Mouse (Mus musculus) ES-Bruce4 (cell line): ENCODE results near the gene Bcl7a.

Experiments used
- CTCF ChIP-seq: IDR thresholded peaks from one replicate; pipeline ENCODE4 v1.8.1; 2011; ENCODE audit warnings: low read depth, low read length
- EP300 ChIP-seq: IDR thresholded peaks from 2 replicates; pipeline ENCODE4 v1.6.1; 2011; ENCODE audit warnings: low read depth, low read length; ENCODE audit not compliant: insufficient read depth
- POLR2A ChIP-seq: IDR thresholded peaks from one replicate; pipeline ENCODE4 v1.8.1; 2011; ENCODE audit warnings: low read length; ENCODE audit not compliant: insufficient read depth

- TF ChIP-seq POLR2A: no peak
- TF ChIP-seq CTCF: no peak
- no peak for TF ChIP-seq EP300
These were observed 39.1 kb downstream of the Bcl7a start for GRCm38 (mm10) chr5:123382686-123383085.
